Mouse (Mus musculus) limb, embryonic 15.5 days (tissue): Measurements from ENCODE around the gene Rora. TPM values are rescaled to one million over a fixed set of nuclear protein-coding genes. Genes with fewer than 3 reads are reported as not detected.

Experiments
- ATAC-seq: fragments of 200-750 bp; cut with Nextera tagmentation; 2 replicates; pipeline ENCODE4 v1.8.0; 2017; ENCODE audit warnings: low read depth, moderate TSS enrichment; ENCODE audit not compliant: insufficient number of reproducible peaks, low FRiP score, low TSS enrichment
- H3K27ac ChIP-seq: fragments of 300-500 bp; sonication (generic); 2 replicates; pipeline ENCODE4 v1.5.1; 2015; ENCODE audit warnings: moderate library complexity, mild to moderate bottlenecking, inconsistent platforms
- H3K27me3 ChIP-seq: fragments of 300-500 bp; sonication (generic); 2 replicates; pipeline ENCODE4 v1.6.1; 2015; ENCODE audit warnings: inconsistent platforms
- H3K36me3 ChIP-seq: fragments of 300-500 bp; sonication (generic); 2 replicates; pipeline ENCODE4 v1.6.1; 2015; ENCODE audit warnings: inconsistent platforms
- H3K4me1 ChIP-seq: fragments of 300-500 bp; sonication (generic); 2 replicates; pipeline ENCODE4 v1.6.1; 2015; ENCODE audit warnings: inconsistent platforms
- H3K4me2 ChIP-seq: fragments of 300-500 bp; sonication (generic); 2 replicates; pipeline ENCODE4 v1.6.1; 2015; ENCODE audit warnings: mild to moderate bottlenecking, inconsistent platforms
- H3K4me3 ChIP-seq: fragments of 300-500 bp; sonication (generic); 2 replicates; pipeline ENCODE4 v1.5.1; 2015; ENCODE audit warnings: mild to moderate bottlenecking, inconsistent platforms
- H3K9ac ChIP-seq: fragments of 300-500 bp; sonication (generic); 2 replicates; pipeline ENCODE4 v1.6.1; 2015; ENCODE audit warnings: inconsistent platforms
- H3K9me3 ChIP-seq: fragments of 300-500 bp; sonication (generic); 2 replicates; pipeline ENCODE4 v1.6.1; 2016; ENCODE audit warnings: inconsistent platforms
- WGBS: fragments of 180-500 bp; shearing (Covaris S2); methylation state at CpG from one replicate; pipeline ENCODE4 v1.1.7; 2015; 5-methylcytosine and 5-hydroxymethylcytosine counted together
- polyA plus RNA-seq: library from polyadenylated mRNA; unstranded; fragments of >200 nt; fragmentation: Nextera tagmentation; extraction: Ambion mirVana; gene quantifications from 2 replicates; pipeline ENCODE4 v1.2.1, GENCODE M21; 2015

Rora gene
- polyA plus RNA-seq, 1 experiment from 2014 or later: 25.4 TPM

DNA sequence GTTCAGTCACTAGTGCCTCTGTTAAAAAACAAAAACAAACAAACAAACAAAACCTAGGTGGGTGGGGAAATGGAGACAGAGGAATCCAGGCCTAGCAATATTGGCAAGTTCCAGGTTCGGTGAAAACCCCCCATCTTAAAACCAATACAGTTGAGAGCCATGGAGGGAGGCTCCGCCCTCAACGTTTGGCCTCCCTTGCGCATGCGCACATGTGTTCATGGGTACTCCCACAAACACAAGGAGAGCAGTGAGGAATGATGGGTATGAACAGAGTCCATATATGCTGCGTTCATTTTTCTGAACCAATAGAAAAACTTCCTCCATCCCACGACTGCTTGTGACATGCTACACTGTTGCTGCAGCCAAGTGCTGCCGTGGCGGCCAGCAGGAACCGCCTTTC lies 690.3 kb downstream of the Rora start:
- 84% methylated on average over 10 of the region's 10 CpGs for WGBS

DNA sequence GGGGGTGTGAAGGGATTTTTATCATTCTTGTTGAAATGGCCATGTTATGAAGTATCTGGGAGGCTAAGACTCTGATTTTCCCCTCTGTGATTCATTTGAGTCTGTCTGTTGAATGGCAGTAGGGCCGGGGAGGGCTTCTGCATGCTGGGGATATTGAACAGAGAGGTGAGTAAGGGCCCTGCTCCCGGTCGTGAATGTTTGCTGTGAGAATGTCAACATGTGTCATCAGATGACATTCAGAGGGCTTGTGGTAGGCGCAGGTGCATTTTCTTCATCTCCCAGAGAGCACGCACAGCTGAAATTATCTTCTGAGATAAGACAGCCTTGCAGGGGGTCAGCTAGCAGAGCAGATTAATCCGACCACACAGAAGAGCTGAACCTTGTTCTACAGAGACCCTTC lies 692.0 kb downstream of the Rora start:
- Histone ChIP-seq H3K9ac (no peak overlapping the region), H3K27ac (no peak overlapping the region), H3K4me2 (no peak overlapping the region), H3K36me3 (no peaks in the 10 kb centered on the region), H3K4me1 (0 out of 2 replicates have a peak, but pooled peaks cover 3% of the 10 kb centered on the region), H3K4me3 (no peak overlapping the region), H3K27me3 (peaks cover 31% of the 10 kb centered on the region; the same call in 1 of the 2 replicates), H3K9me3 (no peaks in the 10 kb centered on the region)
- 83% methylated on average over 6 of the region's 6 CpGs for WGBS
- ATAC-seq: no peak

More for the DNA sequence above, 690.3 kb downstream of the Rora start:
- Histone ChIP-seq H3K4me1 (0 out of 2 replicates have a peak, but pooled peaks cover 3% of the 10 kb centered on the region), H3K27me3 (peaks cover 26% of the 10 kb centered on the region; the same call in 1 of the 2 replicates), H3K4me2 (no peak overlapping the region), H3K9me3 (no peaks in the 10 kb centered on the region), H3K4me3 (no peak overlapping the region), H3K9ac (no peak overlapping the region), H3K27ac (no peak overlapping the region), H3K36me3 (no peaks in the 10 kb centered on the region)
- no peak for ATAC-seq

DNA sequence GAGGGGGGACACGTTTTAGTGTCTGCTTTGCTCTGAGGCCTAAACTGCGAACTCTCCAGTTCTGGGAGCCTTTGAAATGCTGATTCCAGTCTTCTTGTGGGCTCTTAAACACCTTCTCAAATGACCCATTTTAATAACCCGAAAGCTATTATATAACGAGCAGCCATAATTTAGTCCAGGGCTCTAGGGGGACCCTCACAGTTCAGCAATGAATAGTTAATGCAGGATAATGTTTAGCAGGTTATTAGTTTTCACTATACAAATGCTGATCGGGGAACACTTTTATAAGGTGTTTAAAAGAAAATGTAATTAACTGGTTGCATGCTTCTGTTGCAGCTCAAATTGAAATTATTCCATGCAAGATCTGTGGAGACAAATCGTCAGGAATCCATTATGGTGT lies 694.2 kb downstream of the Rora start:
- ATAC-seq: no peak
- no peaks in the 10 kb centered on the region for H3K9me3 ChIP-seq
- no peak overlapping the region for H3K4me3 ChIP-seq
- no peaks in the 10 kb centered on the region for H3K36me3 ChIP-seq
- H3K4me1 ChIP-seq: 0 out of 2 replicates have a peak, but pooled peaks cover 3% of the 10 kb centered on the region
- peaks cover 40% of the 10 kb centered on the region; the same call in 1 of the 2 replicates for H3K27me3 ChIP-seq
- no peak overlapping the region for H3K9ac ChIP-seq
- H3K4me2 ChIP-seq: no peak overlapping the region
- H3K27ac ChIP-seq: no peak overlapping the region
- 18% methylated on average over 6 of the region's 6 CpGs for WGBS

DNA sequence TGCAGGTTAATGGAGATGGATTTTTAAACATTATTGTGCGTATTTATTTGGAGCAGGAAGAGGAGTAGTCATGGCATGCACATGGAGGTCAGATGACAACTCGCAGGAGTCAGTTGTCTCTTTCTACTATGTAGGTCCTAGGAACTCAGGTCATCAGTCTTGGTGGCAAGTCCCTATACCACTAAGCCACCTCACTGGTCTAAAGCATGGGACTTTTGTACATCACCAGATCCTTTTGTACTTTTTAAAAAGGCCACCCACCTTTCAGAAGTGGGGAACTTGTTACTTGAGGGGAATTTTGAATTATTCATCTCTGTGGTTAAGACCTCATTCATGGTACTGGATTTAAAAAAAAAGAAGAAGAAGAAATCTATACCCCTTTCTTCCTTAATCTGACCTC lies 696.0 kb downstream of the Rora start:
- Histone ChIP-seq H3K9ac (no peak overlapping the region), H3K4me1 (0 out of 2 replicates have a peak, but pooled peaks cover 3% of the 10 kb centered on the region), H3K36me3 (no peaks in the 10 kb centered on the region), H3K27ac (no peak overlapping the region), H3K9me3 (no peaks in the 10 kb centered on the region), H3K4me2 (no peak overlapping the region), H3K4me3 (no peak overlapping the region), H3K27me3 (peaks cover 44% of the 10 kb centered on the region)
- no peak for ATAC-seq
- WGBS: 89% methylated on average over 2 of the region's 2 CpGs

DNA sequence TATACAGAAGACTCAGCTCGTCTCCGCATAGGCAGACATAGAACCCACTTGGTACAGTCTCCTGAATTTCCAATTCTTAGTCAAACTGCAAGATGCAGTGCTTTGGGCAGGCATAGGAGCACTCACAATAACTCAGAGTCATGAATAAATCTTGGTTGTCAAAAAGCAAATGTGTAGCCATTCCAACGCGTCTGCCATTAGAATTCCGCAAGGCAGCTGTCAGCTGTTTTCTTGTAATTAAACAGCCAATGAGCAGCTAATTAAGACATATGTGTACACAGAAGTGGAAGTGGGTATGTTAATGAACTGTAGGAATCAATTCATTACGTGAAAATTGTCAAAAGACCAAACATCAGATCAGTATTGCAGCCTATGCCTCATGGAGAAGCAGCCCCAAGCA lies 700.6 kb downstream of the Rora start:
- Histone ChIP-seq H3K9ac (no peak overlapping the region), H3K9me3 (no peaks in the 10 kb centered on the region), H3K4me3 (no peak overlapping the region), H3K4me2 (no peak overlapping the region), H3K27me3 (peaks cover 42% of the 10 kb centered on the region), H3K27ac (no peak overlapping the region), H3K4me1 (peaks cover 4% of the 10 kb centered on the region; the same call in 1 of the 2 replicates), H3K36me3 (no peaks in the 10 kb centered on the region)
- WGBS: 84% methylated on average over 6 of the region's 6 CpGs
- no peak for ATAC-seq

DNA sequence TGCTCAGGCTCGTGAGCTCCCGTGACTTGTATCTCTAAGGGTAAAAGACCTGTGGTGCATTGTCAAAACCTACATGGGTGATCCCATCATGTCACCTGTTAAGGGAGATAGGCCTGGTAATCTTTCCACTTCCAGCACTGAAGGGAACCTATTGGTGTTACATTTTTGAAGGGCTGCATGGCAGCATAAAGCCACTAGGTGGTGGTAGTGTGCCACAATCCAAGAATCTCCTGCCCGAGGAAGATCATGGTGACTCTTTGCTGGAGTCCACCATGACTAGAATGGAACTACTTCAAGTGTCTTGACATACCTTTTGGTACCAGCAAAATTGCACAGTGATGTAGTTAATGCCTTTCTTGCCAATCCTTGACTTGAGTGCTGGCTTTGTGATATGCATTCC lies 704.2 kb downstream of the Rora start:
- H3K27me3 ChIP-seq: peaks cover 37% of the 10 kb centered on the region
- ATAC-seq: no peak

DNA sequence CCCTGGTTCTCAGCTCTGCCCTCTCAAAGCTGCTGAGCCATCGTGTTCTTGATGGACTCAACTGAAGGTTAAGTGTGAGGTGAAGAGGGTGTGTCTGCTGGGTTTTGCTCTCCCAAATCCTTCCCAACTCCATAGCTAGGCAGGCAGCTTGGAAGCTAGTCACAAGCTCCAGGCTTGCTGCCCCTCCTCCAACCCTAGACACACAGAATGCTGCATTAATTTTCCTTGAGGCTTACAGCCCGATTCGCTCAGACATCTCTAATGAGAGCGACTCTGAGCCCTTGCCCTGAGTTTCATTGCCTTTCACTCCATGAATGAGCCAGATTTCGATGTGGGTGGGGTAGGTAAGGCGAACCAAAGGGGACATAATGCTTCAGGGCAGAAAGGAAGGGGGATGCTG lies 705.2 kb downstream of the Rora start:
- H3K36me3 ChIP-seq: no peaks in the 10 kb centered on the region
- 62% methylated on average over 6 of the region's 6 CpGs for WGBS
- H3K9me3 ChIP-seq: no peaks in the 10 kb centered on the region
- H3K27me3 ChIP-seq: peaks cover 31% of the 10 kb centered on the region
- H3K4me2 ChIP-seq: no peak overlapping the region
- no peak overlapping the region for H3K9ac ChIP-seq
- no peak for ATAC-seq
- no peak overlapping the region for H3K4me3 ChIP-seq
- H3K4me1 ChIP-seq: peaks cover 4% of the 10 kb centered on the region; the same call in 1 of the 2 replicates
- no peak overlapping the region for H3K27ac ChIP-seq

More for the DNA sequence above, 704.2 kb downstream of the Rora start:
- Histone ChIP-seq H3K4me2 (no peak overlapping the region), H3K9ac (no peak overlapping the region), H3K9me3 (no peaks in the 10 kb centered on the region), H3K4me3 (no peak overlapping the region), H3K4me1 (peaks cover 4% of the 10 kb centered on the region; the same call in 1 of the 2 replicates), H3K27ac (no peak overlapping the region), H3K36me3 (no peaks in the 10 kb centered on the region)
- 36% methylated on average over 3 of the region's 3 CpGs for WGBS

DNA sequence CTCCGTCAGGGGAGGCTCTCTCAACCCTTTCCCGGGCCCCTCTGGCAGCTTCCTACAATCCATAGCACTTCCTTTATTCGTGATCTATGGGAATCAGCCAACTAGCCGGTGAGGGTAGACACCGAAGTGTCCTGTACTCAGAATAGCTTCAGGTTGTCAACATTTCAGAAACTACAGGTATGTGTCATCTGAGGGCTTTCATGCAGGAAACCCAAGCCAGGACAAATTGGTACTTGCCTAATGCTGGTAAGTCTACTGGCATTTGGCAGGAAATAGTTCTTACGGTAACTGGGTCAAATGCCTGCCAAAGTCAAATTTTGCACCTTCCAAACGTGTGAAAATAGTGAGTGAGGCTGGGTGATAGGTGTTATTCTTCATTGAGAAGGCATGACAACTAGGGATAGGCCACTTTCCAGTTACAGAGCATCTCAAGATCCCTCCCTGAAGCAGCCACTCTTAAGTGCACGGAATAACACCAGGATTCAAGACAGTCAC lies 708.4 kb downstream of the Rora start:
- H3K4me3 ChIP-seq: no peak overlapping the region
- H3K4me2 ChIP-seq: no peak overlapping the region
- peaks cover 16% of the 10 kb centered on the region; the same call in 1 of the 2 replicates for H3K27me3 ChIP-seq
- H3K4me1 ChIP-seq: peaks cover 5% of the 10 kb centered on the region; the same call in 1 of the 2 replicates
- peaks cover 9% of the 10 kb centered on the region; the same call in 1 of the 2 replicates for H3K36me3 ChIP-seq
- no peak overlapping the region for H3K9ac ChIP-seq
- WGBS: 83% methylated on average over 8 of the region's 8 CpGs
- H3K9me3 ChIP-seq: no peaks in the 10 kb centered on the region
- no peak overlapping the region for H3K27ac ChIP-seq
- no peak for ATAC-seq

DNA sequence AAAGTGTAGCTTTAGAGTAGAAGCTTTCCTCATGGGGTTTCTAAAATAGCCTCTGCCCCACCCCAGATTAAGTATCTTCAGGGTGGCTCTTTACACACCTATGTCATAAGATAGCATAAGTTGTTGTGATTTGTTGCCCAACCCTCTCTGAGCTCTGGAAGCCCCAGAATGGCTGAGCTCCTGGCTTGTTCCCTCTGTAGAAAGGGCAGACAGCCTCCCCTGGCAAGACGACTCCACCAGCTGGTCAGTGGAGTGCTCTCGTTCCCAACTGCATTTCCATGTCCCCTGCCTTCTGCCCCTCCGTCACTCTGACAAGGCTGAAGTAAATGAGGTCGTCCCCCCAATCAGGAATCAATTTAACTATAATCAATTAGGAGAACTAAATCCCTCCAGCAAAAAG lies 709.2 kb downstream of the Rora start:
- H3K4me3 ChIP-seq: no peak overlapping the region
- peaks cover 5% of the 10 kb centered on the region; the same call in 1 of the 2 replicates for H3K4me1 ChIP-seq
- peaks cover 9% of the 10 kb centered on the region; the same call in 1 of the 2 replicates for H3K36me3 ChIP-seq
- H3K27me3 ChIP-seq: peaks cover 16% of the 10 kb centered on the region; the same call in 1 of the 2 replicates
- 40% methylated on average over 4 of the region's 4 CpGs for WGBS
- ATAC-seq: no peak
- H3K9me3 ChIP-seq: no peaks in the 10 kb centered on the region
- H3K4me2 ChIP-seq: no peak overlapping the region
- H3K9ac ChIP-seq: no peak overlapping the region
- H3K27ac ChIP-seq: no peak overlapping the region

DNA sequence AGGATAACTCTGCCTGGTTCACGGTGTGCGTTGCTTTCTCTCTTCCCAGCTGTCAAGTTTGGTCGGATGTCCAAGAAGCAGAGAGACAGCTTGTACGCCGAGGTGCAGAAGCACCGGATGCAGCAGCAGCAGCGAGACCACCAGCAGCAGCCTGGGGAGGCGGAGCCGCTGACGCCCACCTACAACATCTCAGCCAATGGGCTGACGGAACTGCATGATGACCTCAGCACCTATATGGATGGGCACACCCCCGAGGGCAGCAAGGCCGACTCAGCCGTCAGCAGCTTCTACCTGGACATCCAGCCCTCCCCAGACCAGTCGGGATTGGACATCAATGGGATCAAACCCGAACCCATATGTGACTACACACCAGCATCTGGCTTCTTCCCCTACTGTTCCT lies 710.5 kb downstream of the Rora start:
- 69% methylated on average over 16 of the region's 16 CpGs for WGBS
- H3K4me1 ChIP-seq: 0 out of 2 replicates have a peak, but pooled peaks cover 2% of the 10 kb centered on the region

DNA sequence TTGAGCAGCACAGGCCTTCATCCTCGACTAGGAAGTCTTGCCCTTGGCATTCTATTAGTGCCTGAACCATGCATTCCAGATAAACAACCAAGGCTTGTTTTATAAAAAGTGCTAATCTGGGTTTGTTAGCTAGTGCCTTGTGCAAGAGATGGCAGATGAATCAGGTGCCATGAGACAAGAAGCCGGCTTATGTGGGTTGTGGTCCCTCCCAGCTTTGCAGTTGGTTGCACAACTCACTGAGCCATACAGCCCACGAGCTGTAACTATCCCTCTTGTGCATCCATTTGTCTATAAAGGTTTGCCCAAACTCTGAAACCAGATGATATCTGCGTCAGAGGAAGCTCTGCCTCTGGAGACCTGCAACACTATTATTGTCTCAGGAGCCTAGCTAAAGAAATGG lies 713.5 kb downstream of the Rora start:
- Histone ChIP-seq H3K27ac (no peak overlapping the region), H3K36me3 (peaks cover 9% of the 10 kb centered on the region; the same call in 1 of the 2 replicates), H3K9ac (no peak overlapping the region), H3K9me3 (no peaks in the 10 kb centered on the region), H3K4me1 (0 out of 2 replicates have a peak, but pooled peaks cover 2% of the 10 kb centered on the region), H3K4me3 (no peak overlapping the region), H3K4me2 (no peak overlapping the region), H3K27me3 (no peaks in the 10 kb centered on the region)
- WGBS: 69% methylated on average over 4 of the region's 4 CpGs
- no peak for ATAC-seq

More for the DNA sequence above, 710.5 kb downstream of the Rora start:
- Histone ChIP-seq H3K27me3 (peaks cover 8% of the 10 kb centered on the region; the same call in 1 of the 2 replicates), H3K4me3 (no peak overlapping the region), H3K4me2 (no peak overlapping the region), H3K9ac (no peak overlapping the region), H3K36me3 (peaks cover 9% of the 10 kb centered on the region; the same call in 1 of the 2 replicates), H3K27ac (no peak overlapping the region), H3K9me3 (no peaks in the 10 kb centered on the region)
- ATAC-seq: no peak

DNA sequence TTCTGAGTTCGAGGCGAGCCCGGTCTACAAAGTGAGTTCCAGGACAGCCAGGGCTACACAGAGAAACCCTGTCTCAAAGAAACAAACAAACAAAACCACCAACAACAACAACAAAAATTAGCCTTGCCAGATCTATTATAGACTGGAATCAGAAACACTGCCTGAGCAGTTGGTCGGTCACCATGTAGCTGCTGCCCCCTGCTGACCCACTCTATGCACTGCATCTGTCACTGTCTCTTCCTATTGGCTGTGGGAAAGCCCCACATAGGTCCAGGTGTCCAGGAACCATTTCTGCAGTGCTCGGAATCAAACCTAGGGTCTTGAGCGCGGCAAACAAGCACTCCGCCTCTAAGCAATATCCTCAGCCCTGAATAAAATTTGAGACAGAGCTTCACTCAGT lies 714.5 kb downstream of the Rora start:
- H3K4me3 ChIP-seq: no peak overlapping the region

More for the DNA sequence above, 714.5 kb downstream of the Rora start:
- no peaks in the 10 kb centered on the region for H3K9me3 ChIP-seq
- no peak overlapping the region for H3K27ac ChIP-seq
- H3K9ac ChIP-seq: no peak overlapping the region
- H3K4me2 ChIP-seq: no peak overlapping the region
- H3K27me3 ChIP-seq: no peaks in the 10 kb centered on the region
- WGBS: 75% methylated on average over 8 of the region's 8 CpGs
- H3K4me1 ChIP-seq: 0 out of 2 replicates have a peak, but pooled peaks cover 2% of the 10 kb centered on the region
- H3K36me3 ChIP-seq: peaks cover 9% of the 10 kb centered on the region; the same call in 1 of the 2 replicates
- no peak for ATAC-seq
